Mouse (Mus musculus) heart, embryonic 13.5 days (tissue): ENCODE data around the gene Lypd6b. TPM values are rescaled to one million over a fixed set of nuclear protein-coding genes. Genes with fewer than 3 reads are reported as not detected.

ENCODE experiments used
- ATAC-seq: fragments of 200-750 bp; cut with Nextera tagmentation; 2 replicates; pipeline ENCODE4 v1.8.0; 2017; ENCODE audit warnings: moderate TSS enrichment; ENCODE audit not compliant: insufficient number of reproducible peaks, low FRiP score, low TSS enrichment; ENCODE audit errors: extremely low read depth
- H3K27ac ChIP-seq: fragments of 300-500 bp; sonication (generic); replicated peaks from 2 replicates; pipeline ENCODE4 v1.5.1; 2015; ENCODE audit warnings: moderate library complexity, mild to moderate bottlenecking, inconsistent platforms
- H3K27me3 ChIP-seq: fragments of 300-500 bp; sonication (generic); replicated peaks from 2 replicates; pipeline ENCODE4 v1.6.1; 2015; ENCODE audit warnings: mild to moderate bottlenecking, inconsistent platforms
- H3K36me3 ChIP-seq: fragments of 300-500 bp; sonication (generic); 2 replicates; pipeline ENCODE4 v1.6.1; 2015; ENCODE audit warnings: mild to moderate bottlenecking, inconsistent platforms
- H3K4me1 ChIP-seq: fragments of 300-500 bp; sonication (generic); 2 replicates; pipeline ENCODE4 v1.6.1; 2015; ENCODE audit warnings: inconsistent platforms
- H3K4me2 ChIP-seq: fragments of 300-500 bp; sonication (generic); 2 replicates; pipeline ENCODE4 v1.6.1; 2015; ENCODE audit warnings: inconsistent platforms, mild to moderate bottlenecking, moderate library complexity
- H3K4me3 ChIP-seq: fragments of 300-500 bp; sonication (generic); 2 replicates; pipeline ENCODE4 v1.5.1; 2015; ENCODE audit warnings: moderate library complexity, mild to moderate bottlenecking, inconsistent platforms
- H3K9ac ChIP-seq: fragments of 300-500 bp; sonication (generic); 2 replicates; pipeline ENCODE4 v1.6.1; 2015; ENCODE audit warnings: inconsistent platforms, mild to moderate bottlenecking, moderate library complexity
- H3K9me3 ChIP-seq: fragments of 300-500 bp; sonication (generic); 2 replicates; pipeline ENCODE4 v1.6.1; 2016; ENCODE audit warnings: inconsistent platforms
- WGBS: fragments of 180-500 bp; shearing (Covaris S2); methylation state at CpG from one replicate; pipeline ENCODE4 v1.1.7; 2015; ENCODE audit warnings: mixed read lengths; 5-methylcytosine and 5-hydroxymethylcytosine counted together
- polyA plus RNA-seq: library from polyadenylated mRNA; unstranded; fragments of >200 nt; fragmentation: Nextera tagmentation; extraction: Ambion mirVana; gene quantifications from 2 replicates; pipeline ENCODE4 v1.2.1, GENCODE M21; 2015

Lypd6b gene
- polyA plus RNA-seq: 2.5 and 3.1 TPM in 2 replicates

DNA sequence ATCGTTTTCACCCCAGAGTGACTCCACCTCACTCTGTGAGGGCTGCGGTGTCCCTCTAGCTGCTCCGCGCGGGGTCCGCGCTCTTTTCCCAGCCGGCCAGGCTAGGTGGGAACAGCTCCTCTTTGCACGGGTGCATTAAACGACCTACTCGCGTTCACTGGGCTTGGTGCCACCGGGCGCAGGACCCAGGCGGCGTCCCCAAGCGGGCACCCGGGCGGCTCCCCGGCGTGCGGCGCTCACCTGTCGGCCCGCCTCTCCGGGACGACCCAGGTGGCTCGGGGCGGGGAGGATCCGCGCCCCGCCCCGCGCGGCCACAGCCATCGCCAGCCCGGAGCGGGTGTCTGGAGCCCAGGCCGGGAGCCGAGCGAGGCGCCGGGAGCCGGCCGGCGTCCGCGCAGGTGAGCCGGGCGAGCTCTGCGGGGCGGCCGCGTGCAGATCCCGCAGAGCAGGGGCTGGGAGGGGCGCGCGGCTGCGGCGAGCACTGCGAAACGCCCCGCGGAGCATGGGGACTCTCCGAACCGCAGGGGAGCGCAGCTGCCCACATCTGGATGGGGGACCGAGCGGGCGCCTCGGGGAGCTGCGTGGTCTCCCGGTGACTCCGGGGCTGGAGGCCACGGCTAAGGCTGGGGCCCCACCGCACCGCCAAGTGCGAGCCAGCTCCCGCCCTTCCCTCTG lies at the start of gene Lypd6b:
TSS of gene Lypd6b (plus strand) at position 313 of the 675 bp plus-strand sequence.
- Histone ChIP-seq H3K9ac (peak within 1 kb of the TSS; percentile 84), H3K27ac (no peak within 1 kb of the TSS), H3K27me3 (peaks cover 52% of the 10 kb centered on the region), H3K36me3 (no peaks in the 10 kb centered on the region), H3K4me2 (peak within 1 kb of the TSS; percentile 99), H3K9me3 (no peaks in the 10 kb centered on the region), H3K4me1 (peaks cover 28% of the 10 kb centered on the region), H3K4me3 (peak within 1 kb of the TSS; percentile 72)
- ATAC-seq: no peak
- 1% methylated on average over 72 of the region's 79 CpGs for WGBS

DNA sequence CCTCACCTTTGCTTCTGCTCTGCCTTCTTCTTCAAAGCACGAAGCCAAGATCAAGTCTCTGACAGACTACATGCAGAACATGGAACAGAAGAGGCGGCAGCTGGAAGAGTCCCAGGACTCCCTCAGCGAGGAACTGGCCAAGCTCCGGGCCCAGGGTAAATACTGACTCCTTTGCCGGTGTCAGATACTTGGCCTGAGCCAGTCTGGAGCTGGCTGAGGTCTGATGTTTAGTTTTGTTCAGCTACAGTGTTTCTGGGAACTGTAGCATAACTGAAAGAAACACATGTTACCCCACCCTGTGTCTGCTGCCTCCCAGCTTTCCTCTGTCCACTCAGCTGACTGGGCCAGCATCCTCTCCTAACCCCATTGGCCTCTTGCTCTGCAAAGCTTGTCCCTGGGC lies 48.4 kb upstream of the Lypd6b start:
- Histone ChIP-seq H3K4me3 (no peak overlapping the region), H3K27ac (no peak overlapping the region), H3K9ac (no peak overlapping the region), H3K36me3 (no peaks in the 10 kb centered on the region), H3K4me1 (peaks cover 8% of the 10 kb centered on the region; the same call in 1 of the 2 replicates), H3K4me2 (no peak overlapping the region), H3K9me3 (no peaks in the 10 kb centered on the region), H3K27me3 (no peaks in the 10 kb centered on the region)
- no peak for ATAC-seq
- WGBS: 70% methylated on average over 5 of the region's 5 CpGs

DNA sequence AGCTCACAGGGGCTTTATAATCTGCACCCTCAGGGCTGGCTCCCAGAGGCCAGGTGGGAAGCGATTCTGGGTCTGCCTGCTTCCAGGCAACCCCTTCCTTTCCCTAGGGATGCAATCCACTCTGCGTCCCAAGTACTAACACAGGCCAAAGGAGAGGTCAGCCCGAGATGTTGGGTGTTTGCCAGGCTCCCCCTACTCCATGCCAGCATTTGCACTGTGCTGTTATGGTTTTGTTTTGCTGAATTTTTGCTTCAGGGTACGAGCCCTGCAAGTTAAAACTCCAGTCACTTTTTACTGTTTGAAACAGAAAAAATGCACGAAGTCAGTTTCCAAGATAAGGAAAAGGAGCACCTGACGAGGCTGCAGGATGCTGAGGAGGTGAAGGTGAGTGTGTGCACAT lies 46.5 kb upstream of the Lypd6b start:
- Histone ChIP-seq H3K27me3 (no peaks in the 10 kb centered on the region), H3K36me3 (no peaks in the 10 kb centered on the region), H3K4me2 (no peak overlapping the region), H3K9me3 (no peaks in the 10 kb centered on the region), H3K4me1 (peaks cover 25% of the 10 kb centered on the region), H3K9ac (no peak overlapping the region), H3K4me3 (no peak overlapping the region), H3K27ac (no peak overlapping the region)
- ATAC-seq: no peak
- WGBS: 61% methylated on average over 6 of the region's 6 CpGs

DNA sequence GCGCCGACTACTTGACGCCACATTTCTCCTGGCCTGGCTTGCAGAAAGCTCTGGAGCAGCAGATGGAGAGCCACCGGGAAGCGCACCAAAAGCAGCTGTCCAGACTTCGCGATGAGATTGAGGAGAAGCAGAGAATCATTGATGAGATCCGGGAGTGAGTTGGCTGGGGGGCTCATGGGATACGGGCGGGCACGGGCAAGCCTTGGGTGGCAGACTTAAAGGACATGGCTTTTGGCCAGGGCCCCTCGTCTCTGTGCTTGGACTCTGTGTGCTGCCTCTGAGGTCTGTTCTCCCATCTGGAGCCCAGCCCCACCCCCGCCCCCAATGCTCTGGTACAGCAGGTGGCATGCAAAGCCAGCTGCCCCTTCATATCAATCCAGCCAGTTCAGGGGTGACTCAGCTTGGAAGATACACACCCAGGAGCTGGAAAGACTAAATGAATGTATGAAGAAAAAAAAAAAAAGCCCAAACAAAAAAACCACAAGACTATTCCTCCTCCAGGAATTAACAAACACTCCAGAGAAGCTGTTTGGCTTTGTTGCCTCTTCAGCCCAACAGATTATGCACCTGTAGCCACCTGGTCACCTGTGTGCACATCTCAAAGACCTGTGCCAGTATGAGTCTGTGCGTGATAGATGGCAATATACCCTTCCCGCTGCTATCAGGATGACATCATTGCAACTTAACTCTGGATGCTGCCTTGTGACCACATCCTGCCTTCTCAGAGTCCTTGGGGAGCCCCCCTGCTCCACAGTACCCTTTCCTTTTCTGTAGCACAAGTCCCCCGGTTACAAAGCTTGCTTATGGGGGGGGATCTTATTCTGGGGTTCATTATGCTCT lies 45.4 kb upstream of the Lypd6b start:
- 68% methylated on average over 16 of the region's 16 CpGs for WGBS
- no peak overlapping the region for H3K9ac ChIP-seq
- no peaks in the 10 kb centered on the region for H3K9me3 ChIP-seq
- H3K4me1 ChIP-seq: peaks cover 29% of the 10 kb centered on the region
- no peaks in the 10 kb centered on the region for H3K27me3 ChIP-seq
- H3K4me2 ChIP-seq: no peak overlapping the region
- ATAC-seq: no peak
- H3K27ac ChIP-seq: no peak overlapping the region
- no peak overlapping the region for H3K4me3 ChIP-seq
- no peaks in the 10 kb centered on the region for H3K36me3 ChIP-seq

DNA sequence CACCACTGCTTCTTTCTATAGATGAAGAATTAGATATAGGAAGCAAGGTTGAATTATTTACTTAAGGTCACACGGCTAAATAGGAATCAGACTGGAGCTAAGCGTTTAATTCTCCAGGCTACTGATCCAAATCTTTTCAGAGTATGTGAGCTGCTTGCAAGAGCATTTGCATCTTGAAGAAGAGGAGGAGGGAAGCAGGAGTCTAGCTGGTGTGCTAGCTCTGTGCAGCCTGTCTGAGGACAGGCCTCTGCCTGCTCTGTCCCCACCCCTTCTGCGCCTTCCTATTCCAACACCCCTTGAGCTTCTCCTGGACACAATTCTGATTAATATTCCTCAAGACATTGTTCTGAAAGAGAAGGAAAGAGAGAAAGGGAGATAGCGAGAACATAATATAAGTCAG lies 44.6 kb upstream of the Lypd6b start:
- Histone ChIP-seq H3K9ac (no peak overlapping the region), H3K4me1 (peaks cover 31% of the 10 kb centered on the region), H3K9me3 (no peaks in the 10 kb centered on the region), H3K4me3 (no peak overlapping the region), H3K36me3 (no peaks in the 10 kb centered on the region), H3K27ac (no peak overlapping the region), H3K27me3 (no peaks in the 10 kb centered on the region), H3K4me2 (no peak overlapping the region)
- 79% methylated on average over 4 of the region's 4 CpGs for WGBS
- ATAC-seq: no peak

DNA sequence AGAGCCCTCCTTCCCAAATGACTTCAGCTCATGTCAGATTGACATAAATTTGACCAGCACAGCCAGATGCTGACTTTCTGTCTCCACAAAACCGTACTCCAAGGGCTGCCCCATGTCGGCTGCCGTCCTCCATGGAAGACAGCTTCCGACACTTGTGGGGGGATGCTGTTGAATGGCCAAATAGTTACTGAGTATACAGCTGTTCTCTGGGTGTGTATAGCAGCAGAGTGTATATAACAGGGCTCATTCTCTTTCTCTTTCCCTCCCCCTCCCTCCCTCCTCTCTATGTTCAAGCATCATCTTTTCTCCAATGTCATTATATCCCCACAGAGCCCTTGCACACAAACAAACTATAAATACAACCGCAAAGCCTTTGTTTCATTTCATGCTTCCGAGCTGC lies 43.7 kb upstream of the Lypd6b start:
- no peak overlapping the region for H3K27ac ChIP-seq
- H3K9ac ChIP-seq: no peak overlapping the region
- no peak overlapping the region for H3K4me3 ChIP-seq
- WGBS: 73% methylated on average over 6 of the region's 6 CpGs
- H3K36me3 ChIP-seq: no peaks in the 10 kb centered on the region
- H3K27me3 ChIP-seq: no peaks in the 10 kb centered on the region
- peaks cover 31% of the 10 kb centered on the region for H3K4me1 ChIP-seq
- ATAC-seq: no peak
- H3K9me3 ChIP-seq: no peaks in the 10 kb centered on the region
- H3K4me2 ChIP-seq: no peak overlapping the region

DNA sequence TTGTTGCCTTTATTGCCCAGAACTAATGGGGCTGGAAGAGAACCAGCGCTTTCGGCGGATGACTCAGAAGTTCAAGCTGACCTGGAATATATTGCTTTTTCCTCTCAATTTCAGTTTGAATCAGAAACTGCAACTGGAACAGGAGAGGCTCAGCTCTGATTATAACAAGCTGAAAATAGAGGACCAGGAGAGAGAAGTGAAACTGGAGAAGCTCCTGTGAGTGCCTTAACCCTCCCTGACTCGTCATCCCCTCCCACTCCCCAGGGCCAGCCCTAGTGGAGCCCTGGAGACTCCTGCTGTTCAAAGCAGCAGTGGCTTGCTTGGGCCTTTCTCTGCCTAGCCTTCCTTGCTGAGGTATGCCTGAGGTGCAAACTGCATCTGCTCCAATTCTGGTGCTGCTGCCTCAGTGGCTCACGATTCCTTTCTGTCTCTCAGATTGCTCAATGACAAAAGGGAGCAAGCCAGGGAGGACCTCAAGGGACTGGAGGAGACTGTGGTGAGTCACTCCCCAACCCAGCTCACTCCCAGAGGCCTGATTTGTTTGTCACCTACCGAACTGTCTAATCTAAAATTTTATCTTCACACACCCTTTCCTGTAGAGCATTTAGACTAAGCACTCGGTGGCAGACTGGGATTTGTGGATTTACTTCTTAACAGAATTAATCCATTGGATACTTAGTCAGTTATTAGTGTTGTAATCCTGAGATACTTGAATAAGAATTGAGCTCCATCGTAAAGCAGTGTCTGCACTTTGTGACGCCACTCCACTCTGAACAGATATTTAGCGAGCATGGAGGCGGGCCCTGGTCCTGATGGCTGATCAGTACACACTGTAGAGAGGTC lies 43.0 kb upstream of the Lypd6b start:
- peak overlapping the region; percentile 52 for H3K4me2 ChIP-seq
- no peaks in the 10 kb centered on the region for H3K27me3 ChIP-seq
- no peak overlapping the region for H3K4me3 ChIP-seq
- no peak overlapping the region for H3K9ac ChIP-seq
- no peaks in the 10 kb centered on the region for H3K9me3 ChIP-seq
- H3K4me1 ChIP-seq: peaks cover 31% of the 10 kb centered on the region
- WGBS: 42% methylated on average over 11 of the region's 11 CpGs
- H3K27ac ChIP-seq: no peak overlapping the region
- H3K36me3 ChIP-seq: no peaks in the 10 kb centered on the region
- ATAC-seq: no peak

DNA sequence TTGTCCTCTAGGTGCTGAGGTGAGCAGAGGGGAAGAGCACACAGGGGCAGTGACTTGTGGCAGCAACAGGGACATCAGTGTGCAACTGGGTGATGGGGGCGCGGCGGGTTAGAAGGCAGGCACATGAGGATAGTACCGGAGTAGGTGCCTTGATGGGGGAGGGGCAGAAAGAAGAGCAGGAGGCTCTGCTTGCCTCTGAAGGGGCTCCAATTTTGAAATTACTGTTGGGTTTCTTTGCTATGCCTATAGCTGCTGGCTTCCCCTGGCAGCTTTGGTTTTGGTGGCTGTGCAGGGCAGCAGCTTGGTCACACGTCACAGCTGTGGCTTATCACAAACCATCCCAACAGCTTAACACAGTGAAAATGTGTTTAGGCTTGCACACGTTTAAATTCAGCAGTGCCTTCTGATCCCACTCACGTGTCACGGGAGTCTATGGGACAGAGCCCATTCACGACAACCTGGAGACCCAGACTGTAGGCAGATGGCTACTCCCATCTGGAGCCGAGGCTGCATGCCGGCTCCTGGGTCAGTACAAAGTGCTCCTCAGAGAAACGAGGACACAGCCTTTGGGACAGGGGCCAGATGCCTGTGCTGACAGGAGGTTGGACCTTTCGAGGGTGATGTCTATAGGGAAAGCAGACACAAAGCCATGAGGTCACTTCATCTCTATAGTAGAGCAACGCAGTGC lies 42.2 kb upstream of the Lypd6b start:
- ATAC-seq: 0 out of 2 replicates have a peak, but pooled peaks have one; percentile 33
- Histone ChIP-seq H3K36me3 (no peaks in the 10 kb centered on the region), H3K4me2 (peak overlapping the region; percentile 52), H3K4me3 (no peak overlapping the region), H3K27me3 (no peaks in the 10 kb centered on the region), H3K4me1 (peaks cover 39% of the 10 kb centered on the region), H3K9me3 (no peaks in the 10 kb centered on the region), H3K9ac (no peak overlapping the region), H3K27ac (0 out of 2 replicates have a peak overlapping the region, but pooled peaks have one; percentile 3)
- WGBS: 35% methylated on average over 14 of the region's 14 CpGs

DNA sequence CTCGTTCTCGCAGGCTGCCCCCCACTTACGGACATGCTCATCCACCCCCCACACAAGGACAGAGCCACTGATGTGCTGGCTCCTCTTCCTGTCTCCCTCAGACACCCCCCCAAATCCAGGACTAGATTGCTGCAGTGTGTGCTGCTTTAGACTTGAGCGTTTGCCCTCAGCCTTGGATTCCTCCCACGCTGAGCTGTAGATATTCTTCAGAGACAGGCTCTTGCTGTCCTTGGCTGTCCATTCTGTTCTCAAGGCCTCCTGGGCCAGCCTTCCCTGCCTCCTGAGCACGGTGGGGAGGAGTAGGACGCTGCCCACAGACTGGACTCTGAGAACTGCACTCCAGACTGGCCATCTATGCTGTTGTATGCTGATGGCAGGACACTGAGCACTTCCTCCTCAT lies 40.5 kb upstream of the Lypd6b start:
- Histone ChIP-seq H3K9ac (0 out of 2 replicates have a peak overlapping the region, but pooled peaks have one; percentile 33), H3K27ac (no peak overlapping the region), H3K9me3 (no peaks in the 10 kb centered on the region), H3K4me3 (no peak overlapping the region), H3K4me1 (peaks cover 53% of the 10 kb centered on the region), H3K36me3 (no peaks in the 10 kb centered on the region), H3K4me2 (no peak overlapping the region), H3K27me3 (no peaks in the 10 kb centered on the region)
- ATAC-seq: no peak
- WGBS: 53% methylated on average over 7 of the region's 7 CpGs

DNA sequence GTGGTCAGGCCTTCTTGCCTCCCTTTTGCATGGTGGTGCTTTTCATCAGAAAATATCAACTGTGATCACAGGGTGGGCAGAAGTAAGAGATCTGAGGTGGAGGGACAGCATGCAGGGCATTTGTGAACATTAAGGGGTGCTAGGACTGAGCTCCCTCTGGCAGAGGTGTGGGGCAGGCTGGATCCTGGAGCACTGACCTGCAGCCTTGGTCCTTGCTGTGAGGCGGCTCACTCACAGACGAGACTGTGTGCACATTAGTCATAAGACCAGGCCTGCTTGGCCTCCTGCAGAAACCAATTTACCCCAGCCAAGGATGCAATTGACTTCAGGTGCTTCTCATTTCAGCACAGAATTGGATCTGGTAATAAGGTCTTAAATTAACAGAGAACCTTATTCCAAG lies 39.8 kb upstream of the Lypd6b start:
- no peaks in the 10 kb centered on the region for H3K36me3 ChIP-seq
- no peak overlapping the region for H3K9ac ChIP-seq
- no peaks in the 10 kb centered on the region for H3K9me3 ChIP-seq
- WGBS: 76% methylated on average over 2 of the region's 2 CpGs
- no peak for ATAC-seq
- no peaks in the 10 kb centered on the region for H3K27me3 ChIP-seq
- peaks cover 46% of the 10 kb centered on the region for H3K4me1 ChIP-seq
- no peak overlapping the region for H3K27ac ChIP-seq
- no peak overlapping the region for H3K4me2 ChIP-seq
- no peak overlapping the region for H3K4me3 ChIP-seq
